17 mouse cellular contexts compared by ENCODE assay signal in genomic region chr13:115124521-115124920, GRCm38 (mm10). TPM values are rescaled to one million over a fixed set of nuclear protein-coding genes. Genes with fewer than 3 reads are reported as not detected.
DNase-seq lines count a peak whose midpoint lies in the region; TF ChIP-seq lines count a peak whose summit lies in the region.
"Had no signal": no experiment of that assay in that cellular context is flagged by ENCODE, and none has a peak within 500 bp of the region (broad histone marks: within the 10 kb centered on the region; RNA-seq: fewer than 3 reads in every experiment).

No protein-coding gene starts in this region.

- no peak for DNase-seq in heart, adult 2 months
- no peak for DNase-seq in heart, embryonic 10.5 days (ENCODE audit: low spot score)
- peak; percentile 76 to 88 for DNase-seq in adrenal gland, adult (ENCODE audit: inconsistent age in 2 of 2, low spot score in 1 of 2)
- DNase-seq in adrenal gland, postnatal 10 days = peak; percentile 69
- DNase-seq in cerebellum, postnatal 14 days = no peak
- no peak for DNase-seq in spleen, postnatal 36 days (ENCODE audit: low spot score in 2 of 2)
- DNase-seq: cerebellum, adult 11 months; cerebellum, adult 8-10 months; cerebellum, postnatal 25 days; gastrocnemius, postnatal 14 days; heart, postnatal 10 days; heart, postnatal 4 days had no signal

- 39% methylated on average over 1 of the region's 1 CpGs for WGBS in heart, adult 2 months
- 45% methylated on average over 1 of the region's 1 CpGs for WGBS in heart, embryonic 10.5 days

- TF ChIP-seq POLR2A in heart, adult 2 months (IDR thresholded peaks at IDR 0.05; ENCODE audit: insufficient read depth, low read depth, low read length) = no peak

- peaks cover 2% of the 10 kb centered on the region for H3K4me1 ChIP-seq in heart, adult 2 months (ENCODE audit: control insufficient read depth, insufficient read depth, low read length)
- peaks cover 2% of the 10 kb centered on the region; the same call in 1 of the 2 replicates for H3K4me1 ChIP-seq in heart, embryonic 10.5 days
- peaks cover 2% of the 10 kb centered on the region; the same call in 1 of the 2 replicates for H3K4me1 ChIP-seq in brown adipose tissue, adult 24 weeks (ENCODE audit: control insufficient read depth, insufficient read depth, insufficient read length, low read length)
- H3K4me1 ChIP-seq: embryonic facial prominence, embryonic 12.5 days; forebrain, embryonic 12.5 days; hindbrain, embryonic 12.5 days had no signal

- no peaks in the 10 kb centered on the region; the same call in 1 of the 2 replicates for H3K36me3 ChIP-seq in heart, adult 2 months (ENCODE audit: control insufficient read depth, insufficient read depth, low read length)
- no peaks in the 10 kb centered on the region for H3K36me3 ChIP-seq in heart, embryonic 10.5 days
- H3K36me3 ChIP-seq: embryonic facial prominence, embryonic 12.5 days; forebrain, embryonic 12.5 days; hindbrain, embryonic 12.5 days had no signal

- no peaks in the 10 kb centered on the region for H3K9me3 ChIP-seq in heart, embryonic 10.5 days
- H3K9me3 ChIP-seq: embryonic facial prominence, embryonic 12.5 days; forebrain, embryonic 12.5 days; hindbrain, embryonic 12.5 days had no signal

- no peak for TF ChIP-seq EP300 in heart, adult 2 months (IDR thresholded peaks at IDR 0.05; ENCODE audit: insufficient read depth, low read depth, low read length)

- TF ChIP-seq CTCF in heart, adult 2 months (IDR thresholded peaks at IDR 0.05) = no peak

- no peaks in the 10 kb centered on the region for H3K27me3 ChIP-seq in heart, adult 2 months (ENCODE audit: control insufficient read depth, insufficient read depth, low read length)
- no peaks in the 10 kb centered on the region for H3K27me3 ChIP-seq in heart, embryonic 10.5 days (ENCODE audit: insufficient read depth, poor library complexity, severe bottlenecking)
- H3K27me3 ChIP-seq: embryonic facial prominence, embryonic 12.5 days; forebrain, embryonic 12.5 days; hindbrain, embryonic 12.5 days had no signal

- no peaks in the 10 kb centered on the region for H3K79me2 ChIP-seq in heart, adult 2 months (replicated peaks; ENCODE audit: control insufficient read depth, insufficient read depth, low read length)

- H3K9ac ChIP-seq in heart, adult 2 months (ENCODE audit: low read depth, low read length) = no peak overlapping the region
- H3K9ac ChIP-seq: embryonic facial prominence, embryonic 12.5 days; forebrain, embryonic 12.5 days; hindbrain, embryonic 12.5 days had no signal

- no peak overlapping the region for H3K4me3 ChIP-seq in heart, adult 2 months
- H3K4me3 ChIP-seq in heart, embryonic 10.5 days = no peak overlapping the region
- no peak overlapping the region for H3K4me3 ChIP-seq in brown adipose tissue, adult 24 weeks (ENCODE audit: insufficient read depth, low read depth, low read length)
- H3K4me3 ChIP-seq: embryonic facial prominence, embryonic 12.5 days; forebrain, embryonic 12.5 days; hindbrain, embryonic 12.5 days had no signal

- intact Hi-C loops in heart, adult 2 months (cut with DNase I) = no loop called here

- peak overlapping the region; percentile 71 for H3K27ac ChIP-seq in heart, adult 2 months
- H3K27ac ChIP-seq in heart, embryonic 10.5 days = no peak overlapping the region
- peak overlapping the region; percentile 79 for H3K27ac ChIP-seq in brown adipose tissue, adult 24 weeks (replicated peaks; ENCODE audit: low read depth, low read length)
- H3K27ac ChIP-seq: embryonic facial prominence, embryonic 12.5 days; forebrain, embryonic 12.5 days; hindbrain, embryonic 12.5 days had no signal

RNA-seq across cellular contexts. Expression of gene Itga1, which starts 22.8 kb away (rescaled TPM):
- 10 to 100 TPM; 34.8 TPM for total RNA-seq in heart, adult 2 months (2021)
- 6.8 and 14.0 TPM in 2 replicates for polyA plus RNA-seq in heart, adult 2 months (2012; rRNA removed)
- 15.8 and 26.1 TPM in 2 replicates for polyA plus RNA-seq in heart, embryonic 10.5 days (2016; fragmentation: Nextera tagmentation; extraction: Ambion mirVana)
- 10 to 100 TPM; 42.4 to 59.2 TPM for total RNA-seq in adrenal gland, postnatal 10 days (2021)
- polyA plus RNA-seq in brown adipose tissue, adult 24 weeks (2012; ENCODE audit: insufficient read depth, insufficient read length, missing spikeins) = 19.8 and 21.6 TPM in 2 replicates
- total RNA-seq: MEL had no signal

RNA-seq across cellular contexts. Expression of gene Gm49395, which starts 22.8 kb away (rescaled TPM):
- 10 to 100 TPM in 1 of 2 experiments, 1 to 10 TPM in 1; 7.8 to 10.5 TPM for total RNA-seq in heart, adult 2 months (2021)
- 0.64 and 2.4 TPM in 2 replicates for polyA plus RNA-seq in heart, adult 2 months (2012; rRNA removed)
- polyA plus RNA-seq in heart, embryonic 10.5 days (2016; fragmentation: Nextera tagmentation; extraction: Ambion mirVana) = 7.3 and 9.0 TPM in 2 replicates
- total RNA-seq in adrenal gland, postnatal 10 days (2021) = 10 to 100 TPM; 10.8 to 13.2 TPM
- polyA plus RNA-seq in brown adipose tissue, adult 24 weeks (2012; ENCODE audit: insufficient read depth, insufficient read length, missing spikeins) = 5.0 and 6.2 TPM in 2 replicates

RNA-seq across cellular contexts. Expression of gene Pelo, which starts 34.5 kb away (rescaled TPM):
- 10 to 100 TPM; 15.6 to 18.0 TPM for total RNA-seq in heart, adult 2 months (2021)
- polyA plus RNA-seq in heart, adult 2 months (2012; rRNA removed) = 16.1 and 16.5 TPM in 2 replicates
- 9.1 and 9.5 TPM in 2 replicates for polyA plus RNA-seq in heart, embryonic 10.5 days (2016; fragmentation: Nextera tagmentation; extraction: Ambion mirVana)
- total RNA-seq in adrenal gland, postnatal 10 days (2021) = 10 to 100 TPM; 21.8 to 25.0 TPM
- polyA plus RNA-seq in brown adipose tissue, adult 24 weeks (2012; ENCODE audit: insufficient read depth, insufficient read length, missing spikeins) = 3.8 and 6.6 TPM in 2 replicates

Comparison
In these comparisons a context has a peak if more than half of its experiments do, and no peak if none do; other contexts are left out.
1. DNase-seq: peak in adrenal gland, adult (2 of 2) and adrenal gland, postnatal 10 days (single experiment); none in heart, adult 2 months (0 of 2), heart, embryonic 10.5 days (single experiment), cerebellum, postnatal 14 days (0 of 2) and spleen, postnatal 36 days (0 of 2).